Mouse (Mus musculus) kidney, adult 11 months (tissue): ENCODE data around the gene Ptprt.

Experiments used
- DNase-seq: peaks from one replicate; pipeline ENCODE4 v3.0.0; 2022

The Ptprt gene

DNA sequence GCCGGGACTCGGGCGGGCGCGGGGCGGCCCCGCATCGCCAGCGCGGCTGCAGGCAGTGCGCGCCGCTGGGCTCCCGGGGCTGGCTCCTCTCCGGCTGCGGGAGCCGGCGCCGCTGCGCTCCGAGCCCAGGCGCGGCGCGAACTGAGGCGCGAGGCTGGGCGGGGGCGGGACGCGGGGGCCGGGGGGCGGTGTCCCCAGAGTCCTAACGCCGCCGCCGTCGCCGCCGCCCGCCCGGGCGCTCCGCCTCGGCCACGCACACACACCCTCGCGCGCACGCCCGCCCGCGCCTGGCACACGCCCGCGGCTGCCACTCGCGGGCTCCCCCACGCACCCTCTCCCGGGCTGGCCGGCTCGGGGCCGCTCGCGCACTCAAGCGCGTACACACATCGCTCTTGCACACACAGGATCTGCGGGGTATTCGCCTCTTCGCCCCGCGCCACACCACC is at the start of gene Ptprt:
TSS of gene Ptprt (minus strand) at position 207 of the 446 bp plus-strand sequence.
- no peak for DNase-seq

GRCm38 (mm10) chr2:162710443-162710842 is 49.5 kb upstream of the Ptprt start:
- DNase-seq, result no peak

- DNase-seq, result peak; percentile 79
Observed at GRCm38 (mm10) chr2:162699691-162700090, 38.7 kb upstream of the Ptprt start.

- no peak for DNase-seq
Observed at GRCm38 (mm10) chr2:162699036-162699435, 38.1 kb upstream of the Ptprt start.

DNA sequence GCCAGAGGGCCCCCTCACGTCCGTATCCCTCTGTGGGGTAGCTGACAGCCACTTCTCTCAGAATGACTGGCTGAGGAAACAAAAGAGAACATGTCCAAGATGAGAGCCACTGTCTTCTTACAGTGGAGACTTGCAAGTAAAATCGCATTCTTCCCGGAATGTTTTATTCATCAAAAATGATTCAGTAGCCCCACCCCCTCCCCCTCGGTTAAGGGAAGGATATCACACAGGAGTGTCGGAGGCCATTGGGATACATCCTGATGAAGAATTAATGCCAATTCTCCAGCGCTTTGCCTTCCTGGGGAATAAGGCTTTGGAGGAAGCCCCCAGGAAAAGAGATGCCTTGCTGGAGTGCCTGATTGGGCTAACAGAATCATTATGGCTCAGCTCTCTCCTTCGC is 37.1 kb upstream of the Ptprt start:
- DNase-seq, result no peak

GRCm38 (mm10) chr2:162697151-162697550 is 36.2 kb upstream of the Ptprt start:
- DNase-seq, result no peak

- no peak for DNase-seq
Observed at GRCm38 (mm10) chr2:162692143-162692542, 31.2 kb upstream of the Ptprt start.

DNA sequence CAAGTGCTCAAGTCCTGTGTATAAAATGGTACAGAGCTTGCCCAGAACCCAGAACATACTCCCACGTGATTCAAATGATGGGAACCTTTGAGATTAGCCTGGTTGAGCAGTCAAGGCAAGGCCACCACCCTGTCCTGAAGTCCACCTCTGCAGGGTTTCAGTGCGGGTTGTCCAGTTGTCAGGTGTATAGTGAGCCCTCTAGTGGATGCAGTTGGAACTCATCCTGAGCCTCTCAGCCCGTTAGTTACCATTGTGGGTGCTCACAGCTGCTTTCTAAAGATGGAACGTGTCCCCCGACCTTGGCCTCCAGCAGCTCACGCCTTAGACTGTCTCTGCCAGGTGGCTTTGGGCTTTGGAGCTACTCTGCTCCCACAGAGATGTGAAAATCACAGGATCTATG is 21.7 kb upstream of the Ptprt start:
- DNase-seq, result peak; percentile 26

DNA sequence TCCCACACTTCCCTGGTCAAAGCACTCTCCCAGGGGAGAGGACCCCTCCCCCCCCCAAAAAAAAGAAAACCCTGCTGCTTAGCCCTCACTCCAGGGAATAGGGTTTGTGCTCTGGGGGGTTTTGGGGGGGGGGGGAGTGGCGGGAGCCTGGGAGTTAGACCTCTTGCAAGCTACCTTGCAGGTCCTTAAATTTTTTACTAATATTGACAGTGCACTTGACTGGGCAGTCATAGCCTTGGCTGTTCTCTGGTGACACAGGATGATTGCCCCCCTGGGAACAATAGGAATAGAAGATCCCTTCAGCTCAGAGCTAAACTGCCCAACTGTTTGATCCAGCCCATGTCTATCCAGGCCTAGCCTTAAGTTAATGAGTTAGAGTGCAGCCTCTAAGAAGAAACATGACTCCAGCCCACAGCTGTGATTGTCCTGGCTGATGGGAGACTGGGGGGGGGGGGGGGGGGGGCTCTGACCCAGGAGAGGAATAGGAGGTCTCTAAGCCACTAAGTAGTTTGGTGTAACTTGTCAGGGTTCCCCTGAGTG is 1.6 kb upstream of the Ptprt start:
- DNase-seq, result no peak

GRCm38 (mm10) chr2:162661733-162662132 is 786 bp upstream of the Ptprt start:
- DNase-seq, result no peak

DNA sequence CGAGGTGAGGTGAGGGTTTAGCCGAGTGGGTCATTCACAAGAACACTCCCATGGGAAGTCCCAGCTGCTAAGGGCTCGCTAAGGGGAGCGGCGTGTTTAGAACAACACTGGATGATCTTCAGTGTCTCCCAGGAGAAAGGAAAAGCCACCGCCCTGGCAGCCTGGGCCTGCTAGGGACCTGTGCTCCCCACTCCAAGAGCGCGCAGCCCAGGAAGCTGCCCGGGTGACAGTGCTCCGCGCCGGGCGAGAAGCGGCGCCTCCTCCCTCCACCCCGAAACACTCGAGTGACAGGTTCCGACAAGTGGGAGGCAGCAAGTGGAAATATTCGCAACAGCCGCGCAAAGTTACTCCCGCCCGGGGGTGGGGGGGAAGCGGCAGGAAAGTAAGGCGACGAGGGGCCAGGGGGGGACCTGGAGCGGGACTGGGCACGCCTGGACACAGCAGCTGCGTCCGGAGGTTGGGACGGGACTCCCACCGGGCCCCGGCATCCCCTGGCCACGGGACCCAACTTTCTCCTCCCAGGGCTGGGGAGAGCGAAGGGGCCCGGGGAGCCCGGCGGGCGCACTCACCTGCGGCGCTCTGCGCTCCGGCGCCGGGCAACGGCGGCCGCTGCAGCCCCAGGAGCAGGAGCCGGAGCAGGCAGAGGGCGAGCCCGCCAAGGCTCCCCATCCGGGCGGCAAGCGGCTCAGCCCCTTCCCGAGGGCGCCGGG is 561 bp downstream of the Ptprt start:
- no peak for DNase-seq

GRCm38 (mm10) chr2:162658997-162659396 is 1.9 kb downstream of the Ptprt start:
- DNase-seq, result peak; percentile 43

GRCm38 (mm10) chr2:162657541-162657940 is 3.4 kb downstream of the Ptprt start:
- no peak for DNase-seq

GRCm38 (mm10) chr2:162654416-162654815 is 6.5 kb downstream of the Ptprt start:
- DNase-seq, result no peak

- no peak for DNase-seq
Observed at GRCm38 (mm10) chr2:162638676-162639075, 22.3 kb downstream of the Ptprt start.

DNA sequence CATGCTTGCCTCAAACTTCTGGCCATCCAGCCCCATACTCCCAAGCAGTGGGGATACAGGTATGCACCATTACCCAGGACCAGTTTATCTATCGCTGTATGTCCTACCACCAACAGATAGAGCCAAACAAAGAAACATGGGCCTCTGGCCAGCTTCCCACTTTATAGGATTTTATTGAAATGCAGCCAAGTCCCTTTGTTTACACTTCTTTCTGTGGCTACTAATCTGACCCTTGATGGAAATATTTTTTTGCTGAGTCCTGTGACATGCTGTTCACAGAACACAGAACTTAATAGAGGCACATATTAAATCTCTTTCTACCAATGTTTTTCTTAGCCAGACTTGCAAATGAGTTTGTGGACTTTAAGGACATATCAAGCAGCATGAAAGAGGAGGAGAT is 23.4 kb downstream of the Ptprt start:
- no peak for DNase-seq

- no peak for DNase-seq
Observed at GRCm38 (mm10) chr2:162636387-162637009, 24.4 kb downstream of the Ptprt start.

DNA sequence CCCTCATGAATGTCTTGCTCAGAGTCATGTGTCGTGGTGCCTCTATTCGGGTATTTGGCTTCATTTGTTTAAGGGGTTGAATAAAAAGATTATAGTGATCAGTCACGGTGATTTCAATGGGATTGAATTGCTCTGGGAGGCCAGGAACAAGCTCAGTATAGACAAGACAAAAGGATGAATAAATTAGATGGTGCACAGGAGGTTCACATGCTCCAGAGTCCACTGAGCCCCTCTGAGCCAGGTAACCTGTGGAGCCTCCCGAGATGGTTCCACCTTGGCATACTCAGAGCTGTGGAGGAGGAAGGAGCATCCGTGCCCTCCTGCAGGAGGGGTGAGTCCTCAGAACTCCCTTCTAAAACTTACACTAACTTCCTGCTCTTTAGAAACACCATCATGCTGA is 26.0 kb downstream of the Ptprt start:
- DNase-seq, result no peak

DNA sequence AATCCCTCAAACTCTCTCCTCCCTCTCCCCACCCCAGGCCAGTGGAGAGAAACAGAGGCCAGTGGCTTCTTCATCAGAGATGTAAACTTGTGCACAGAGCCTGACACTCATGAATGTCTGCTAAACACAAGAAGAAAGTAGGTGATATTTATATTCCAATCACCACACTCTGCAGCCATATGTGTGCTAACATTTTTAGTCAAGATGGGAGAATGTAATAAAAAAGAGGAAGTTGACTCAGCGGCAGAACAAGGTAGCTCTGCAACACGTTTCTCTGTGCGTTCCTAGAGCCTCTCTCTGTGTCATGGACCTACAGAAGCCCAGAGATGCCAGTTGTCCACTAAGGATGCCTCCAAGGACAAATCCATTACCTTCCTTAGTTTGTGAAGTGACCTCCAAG is 34.9 kb downstream of the Ptprt start:
- no peak for DNase-seq

DNA sequence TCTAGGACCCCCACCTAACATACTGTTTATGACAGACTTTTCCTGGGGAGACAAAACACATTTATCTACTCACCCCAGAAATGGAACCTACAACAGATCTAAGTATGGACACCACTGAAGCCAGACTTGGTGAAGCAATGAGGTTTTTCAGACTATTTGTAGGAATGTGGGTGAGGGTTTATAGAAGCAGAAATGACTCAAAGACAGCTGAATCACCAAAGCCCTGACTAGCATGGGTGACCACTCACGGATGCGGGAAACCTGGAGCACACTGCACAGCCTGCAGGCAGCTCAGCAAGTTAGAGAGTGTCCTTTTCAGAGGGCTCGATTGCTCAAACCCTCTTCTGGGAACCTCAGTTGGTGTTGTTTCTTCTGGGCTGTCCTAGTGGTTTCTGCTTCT is 36.2 kb downstream of the Ptprt start:
- no peak for DNase-seq

DNA sequence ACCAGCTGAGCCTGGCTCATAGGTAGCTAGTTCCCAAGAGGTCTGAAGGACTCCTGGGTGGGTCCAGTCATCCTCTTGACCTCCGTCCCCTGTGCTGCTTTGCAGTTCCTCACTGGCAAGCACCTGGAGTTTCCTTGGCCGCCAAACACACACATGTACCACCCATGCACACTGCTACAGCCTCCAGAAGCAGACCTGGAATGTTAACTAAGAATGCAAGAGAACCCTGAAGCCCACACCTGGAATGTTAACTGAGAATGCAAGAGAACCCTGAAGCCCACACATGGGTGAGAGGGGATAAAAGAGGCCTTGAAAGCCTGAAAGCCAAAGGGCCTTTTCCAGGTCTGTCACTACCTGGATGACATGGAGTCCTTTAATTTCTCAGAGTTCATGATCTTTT is 46.7 kb downstream of the Ptprt start:
- DNase-seq, result no peak

GRCm38 (mm10) chr2:162613480-162613879 is 47.5 kb downstream of the Ptprt start:
- DNase-seq, result no peak

- no peak for DNase-seq
Observed at GRCm38 (mm10) chr2:162602721-162603120, 58.2 kb downstream of the Ptprt start.

DNA sequence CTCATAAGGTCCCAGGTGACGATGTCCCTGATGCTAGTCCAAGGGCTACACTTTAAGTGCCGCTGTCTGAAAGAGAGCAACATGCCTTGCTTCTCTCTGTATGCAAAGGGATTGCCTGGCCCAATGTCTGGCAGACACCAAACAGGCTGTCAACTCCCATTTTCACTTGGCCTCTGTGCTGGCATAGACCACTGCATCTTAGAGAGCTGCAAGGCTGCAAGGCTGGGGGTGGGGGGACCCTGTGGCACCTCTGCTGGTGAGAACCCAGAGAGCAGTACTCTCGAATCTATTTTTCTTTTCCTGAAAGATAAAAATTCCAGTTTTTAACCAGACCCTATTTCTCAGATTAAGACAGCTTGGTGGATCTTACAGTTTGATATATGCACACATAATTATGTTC is 69.6 kb downstream of the Ptprt start:
- no peak for DNase-seq

GRCm38 (mm10) chr2:162581651-162582050 is 79.3 kb downstream of the Ptprt start:
- DNase-seq, result no peak
